Comparison of ENCODE assay signal across 27 mouse cellular contexts in the genomic region with DNA sequence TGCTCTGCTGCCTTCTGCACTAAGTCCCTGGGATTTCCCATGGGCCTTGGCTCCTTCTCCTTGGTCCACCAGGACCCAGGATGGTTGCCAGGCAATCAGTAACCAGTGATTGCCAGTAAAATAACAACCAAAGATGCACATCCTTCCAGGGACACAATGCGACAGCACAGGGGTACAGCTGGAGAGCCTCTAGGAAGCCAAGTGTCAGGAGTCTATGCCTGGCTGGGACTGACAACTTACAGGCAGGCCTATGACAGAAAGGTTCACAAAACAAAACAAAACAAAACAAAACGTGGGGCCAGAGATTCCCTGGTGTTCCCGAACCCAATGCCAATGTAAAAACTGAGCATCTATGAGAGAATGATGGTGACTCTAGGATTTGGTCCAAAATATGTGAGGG. TPM values are rescaled to one million over a fixed set of nuclear protein-coding genes. Genes with fewer than 3 reads are reported as not detected.
"Had no signal": no experiment of that assay in that cellular context is flagged by ENCODE, and none has a peak within 500 bp of the region (broad histone marks: within the 10 kb centered on the region; RNA-seq: fewer than 3 reads in every experiment).

No protein-coding gene starts in this region.

- DNase-seq: gastrocnemius, postnatal 14 days; gastrocnemius, postnatal 36 days; heart, adult 11 months; heart, adult 2 months; heart, postnatal 14 days; heart, postnatal 36 days; kidney, adult 11 months; kidney, adult 2 months; kidney, adult 9 months; kidney, postnatal 14 days; kidney, postnatal 36 days; layer of hippocampus, adult 9-11 months; layer of hippocampus, postnatal 36 days had no signal

- H3K9ac ChIP-seq: heart, embryonic 13.5 days; heart, embryonic 15.5 days; hindbrain, embryonic 13.5 days; hindbrain, embryonic 15.5 days; kidney, embryonic 15.5 days; limb, embryonic 13.5 days; limb, embryonic 15.5 days had no signal

- H3K9me3 ChIP-seq: heart, embryonic 13.5 days; heart, embryonic 15.5 days; hindbrain, embryonic 13.5 days; hindbrain, embryonic 15.5 days; kidney, embryonic 15.5 days; limb, embryonic 13.5 days; limb, embryonic 15.5 days had no signal

- ATAC-seq: hindbrain, postnatal 0 days; intestine, embryonic 16.5 days had no signal

- H3K27ac ChIP-seq: heart, adult 2 months; heart, embryonic 13.5 days; heart, embryonic 15.5 days; hindbrain, embryonic 13.5 days; hindbrain, embryonic 15.5 days; hindbrain, postnatal 0 days; kidney, embryonic 15.5 days; kidney, postnatal 0 days had no signal

- H3K4me3 ChIP-seq: heart, adult 2 months; heart, embryonic 13.5 days; heart, embryonic 15.5 days; hindbrain, embryonic 13.5 days; hindbrain, embryonic 15.5 days; kidney, embryonic 15.5 days; limb, embryonic 13.5 days; limb, embryonic 15.5 days had no signal

- H3K27me3 ChIP-seq: heart, embryonic 13.5 days; heart, embryonic 15.5 days; hindbrain, embryonic 13.5 days; hindbrain, embryonic 15.5 days; kidney, embryonic 15.5 days; limb, embryonic 13.5 days; limb, embryonic 15.5 days had no signal

- H3K4me1 ChIP-seq: heart, embryonic 13.5 days; heart, embryonic 15.5 days; hindbrain, embryonic 13.5 days; hindbrain, embryonic 15.5 days had no signal

- H3K4me2 ChIP-seq: heart, embryonic 11.5 days; heart, embryonic 13.5 days; heart, embryonic 15.5 days; hindbrain, embryonic 13.5 days; hindbrain, embryonic 15.5 days; kidney, embryonic 15.5 days; limb, embryonic 13.5 days; limb, embryonic 15.5 days had no signal

- H3K36me3 ChIP-seq: heart, embryonic 13.5 days; heart, embryonic 15.5 days; hindbrain, embryonic 13.5 days; hindbrain, embryonic 15.5 days; kidney, embryonic 15.5 days; limb, embryonic 13.5 days; limb, embryonic 15.5 days had no signal

RNA-seq across cellular contexts. Expression of a gene that starts 14.6 kb away (rescaled TPM):
- total RNA-seq: hematopoietic stem cell, adult 5-6 weeks; liver, adult 2 months had no signal
- polyA plus RNA-seq: kidney, adult 2 months; large intestine, adult 2 months; liver, adult 2 months had no signal
